Mouse (Mus musculus) hindbrain, embryonic 10.5 days (tissue): ENCODE measurements around the gene Usp17lb. TPM values are rescaled to one million over a fixed set of nuclear protein-coding genes. Genes with fewer than 3 reads are reported as not detected.
"Not testable (repeated sequence)": the region's sequence is repeated elsewhere in the genome, so short reads cannot be mapped to it uniquely, and the experiment has no call there.

ENCODE experiments used
- DNase-seq: peaks from one replicate; pipeline ENCODE4 v3.0.0-alpha.2; 2017; ENCODE audit warnings: low spot score
- H3K27ac ChIP-seq: fragments of 300-500 bp; sonication (generic); 2 replicates; pipeline ENCODE4 v1.5.1; 2016; ENCODE audit warnings: mild to moderate bottlenecking, moderate library complexity
- H3K27me3 ChIP-seq: fragments of 300-500 bp; sonication (generic); 2 replicates; pipeline ENCODE4 v1.6.1; 2016; ENCODE audit warnings: mild to moderate bottlenecking; ENCODE audit not compliant: poor library complexity, insufficient read depth, severe bottlenecking
- H3K36me3 ChIP-seq: fragments of 300-500 bp; sonication (generic); 2 replicates; pipeline ENCODE4 v1.6.1; 2016; ENCODE audit warnings: mild to moderate bottlenecking, moderate library complexity
- H3K4me1 ChIP-seq: fragments of 300-500 bp; sonication (generic); replicated peaks from 2 replicates; pipeline ENCODE4 v1.6.1; 2016; ENCODE audit warnings: mild to moderate bottlenecking
- H3K4me3 ChIP-seq: fragments of 300-500 bp; sonication (generic); 2 replicates; pipeline ENCODE4 v1.5.1; 2016; ENCODE audit warnings: mild to moderate bottlenecking, moderate library complexity
- H3K9me3 ChIP-seq: fragments of 300-500 bp; sonication (generic); 2 replicates; pipeline ENCODE4 v1.6.1; 2016; ENCODE audit warnings: mild to moderate bottlenecking, moderate library complexity
- WGBS: fragments of 180-500 bp; shearing (Covaris S2); methylation state at CpG from one replicate; pipeline ENCODE4 v1.1.7; 2016; 5-methylcytosine and 5-hydroxymethylcytosine counted together
- polyA plus RNA-seq: library from polyadenylated mRNA; unstranded; fragments of >200 nt; fragmentation: Nextera tagmentation; extraction: Ambion mirVana; gene quantifications from 2 replicates; pipeline ENCODE4 v1.2.1, GENCODE M21; 2016

The Usp17lb gene
- polyA plus RNA-seq: not detected in 2 replicates

DNA sequence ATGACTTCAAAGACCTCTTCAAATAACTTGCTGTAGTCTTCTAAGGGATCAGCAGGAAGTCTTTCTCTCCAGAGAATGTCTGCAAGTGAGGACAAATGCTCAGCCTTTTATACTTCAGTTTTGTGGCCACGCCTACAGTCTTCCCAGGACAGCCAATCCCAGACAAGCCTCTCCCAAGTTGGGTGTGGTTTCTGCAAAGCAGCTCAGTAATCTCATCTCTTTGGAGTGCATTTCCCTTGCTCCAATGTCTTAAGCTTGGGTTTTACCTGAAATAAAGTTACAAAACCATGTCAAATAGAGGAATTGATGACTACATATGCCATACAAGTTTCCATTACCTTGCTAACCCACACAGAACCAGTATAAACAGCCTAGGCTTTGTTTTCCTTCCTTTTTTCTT is at the start of gene Usp17lb:
TSS of gene Usp17lb (minus strand) at position 101 of the 400 bp plus-strand sequence.
- WGBS: 76% methylated on average over 1 of the region's 1 CpGs
- Histone ChIP-seq H3K9me3 (no peaks in the 10 kb centered on the region), H3K4me1 (no peaks in the 10 kb centered on the region), H3K27ac (no peak within 1 kb of the TSS), H3K4me3 (no peak within 1 kb of the TSS), H3K36me3 (no peaks in the 10 kb centered on the region), H3K27me3 (no peaks in the 10 kb centered on the region)
- DNase-seq: no peak

DNA sequence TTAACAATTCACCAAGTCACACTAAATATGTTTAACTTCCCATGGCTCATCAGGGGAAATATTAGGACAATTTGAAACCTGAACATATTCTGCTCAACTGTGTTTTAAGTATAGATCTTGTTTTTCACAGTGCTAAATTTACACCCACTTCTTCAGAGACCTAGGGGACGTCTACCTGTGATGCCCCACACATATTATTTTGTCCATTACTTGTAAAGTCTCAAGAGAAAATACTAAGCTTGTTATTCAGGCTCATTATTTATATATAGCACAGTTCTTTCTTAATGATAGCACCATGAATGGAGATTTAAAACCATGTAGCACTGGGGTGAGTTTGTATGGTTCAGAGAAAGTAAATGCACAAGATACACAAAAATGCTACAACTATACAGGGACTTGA is 35.3 kb upstream of the Usp17lb start, which contains the start of gene Olfr665:
TSS of gene Olfr665 (plus strand) at position 301 of the 400 bp plus-strand sequence.
- DNase-seq: no peak
- Histone ChIP-seq H3K4me3 (no peak within 1 kb of the TSS), H3K9me3 (no peaks in the 10 kb centered on the region), H3K4me1 (no peaks in the 10 kb centered on the region), H3K36me3 (no peaks in the 10 kb centered on the region), H3K27ac (no peak within 1 kb of the TSS), H3K27me3 (no peaks in the 10 kb centered on the region)
- WGBS: 70% methylated on average over 1 of the region's 1 CpGs

- H3K27me3 ChIP-seq: no peaks in the 10 kb centered on the region
- WGBS: 87% methylated on average over 3 of the region's 3 CpGs
- no peak for DNase-seq
- H3K36me3 ChIP-seq: no peaks in the 10 kb centered on the region
- H3K4me3 ChIP-seq: no peak overlapping the region
- no peak overlapping the region for H3K27ac ChIP-seq
- H3K4me1 ChIP-seq: no peaks in the 10 kb centered on the region
- H3K9me3 ChIP-seq: 0 out of 2 replicates have a peak, but pooled peaks cover 2% of the 10 kb centered on the region
These were observed 19.0 kb upstream of the Usp17lb start for GRCm38 (mm10) chr7:104861381-104861780.

GRCm38 (mm10) chr7:104857683-104858082 is 15.3 kb upstream of the Usp17lb start:
- 76% methylated on average over 1 of the region's 1 CpGs for WGBS
- no peak overlapping the region for H3K4me3 ChIP-seq
- H3K36me3 ChIP-seq: no peaks in the 10 kb centered on the region
- 0 out of 2 replicates have a peak, but pooled peaks cover 2% of the 10 kb centered on the region for H3K9me3 ChIP-seq
- no peaks in the 10 kb centered on the region for H3K4me1 ChIP-seq
- no peak for DNase-seq
- H3K27me3 ChIP-seq: no peaks in the 10 kb centered on the region
- H3K27ac ChIP-seq: no peak overlapping the region

DNA sequence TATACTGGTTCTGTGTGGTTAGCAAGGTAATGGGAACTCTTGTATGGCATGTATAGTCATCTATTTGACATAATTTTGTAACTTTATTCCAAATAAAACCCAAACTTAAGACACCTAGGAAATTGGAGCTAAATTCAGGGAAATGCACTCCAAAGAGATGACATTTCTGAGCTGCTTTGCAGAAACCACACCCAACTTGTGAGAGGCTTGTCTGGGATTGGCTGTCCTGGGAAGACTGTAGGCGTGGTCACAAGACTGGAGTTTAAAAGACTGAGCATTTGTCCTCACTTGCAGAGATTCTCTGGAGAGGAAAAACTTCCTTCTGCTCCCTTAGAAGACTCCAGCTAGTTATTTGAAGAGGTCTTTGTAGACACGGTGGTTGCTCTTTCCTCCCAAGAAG is 14.3 kb upstream of the Usp17lb start, which contains the start of gene Usp17la:
TSS of gene Usp17la (plus strand) at position 301 of the 400 bp plus-strand sequence.
- H3K27ac ChIP-seq, H3K27me3 ChIP-seq, H3K4me3 ChIP-seq, H3K36me3 ChIP-seq, H3K4me1 ChIP-seq, H3K9me3 ChIP-seq, DNase-seq: not testable (repeated sequence)
- WGBS: 75% methylated on average over 2 of the region's 2 CpGs

DNA sequence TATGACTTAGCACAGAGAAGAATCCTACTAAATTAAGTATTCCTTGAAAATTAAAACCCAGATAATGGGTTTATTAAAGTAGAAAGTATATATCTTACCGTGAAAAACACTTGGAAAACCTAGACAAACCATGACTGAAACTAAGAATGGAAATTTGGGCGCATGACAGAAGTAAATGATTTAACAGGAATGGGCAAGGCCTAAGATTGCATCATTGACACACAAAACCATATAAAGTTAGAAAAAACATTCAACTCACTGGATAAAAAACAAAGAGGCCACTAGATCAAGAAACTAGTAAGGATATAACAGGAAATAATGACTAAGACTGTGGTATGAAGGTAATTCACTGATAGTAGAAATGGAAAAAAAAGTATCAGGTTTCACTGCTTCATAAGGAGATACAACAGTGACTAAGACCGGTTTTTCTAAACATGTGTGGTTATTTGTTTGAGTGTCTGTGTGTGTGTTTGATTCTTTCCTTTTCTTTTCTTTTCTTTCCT is 12.9 kb upstream of the Usp17lb start:
- Histone ChIP-seq H3K27ac (no peak overlapping the region), H3K4me1 (no peaks in the 10 kb centered on the region), H3K9me3 (no peaks in the 10 kb centered on the region), H3K4me3 (no peak overlapping the region), H3K36me3 (no peaks in the 10 kb centered on the region), H3K27me3 (no peaks in the 10 kb centered on the region)
- 85% methylated on average over 3 of the region's 3 CpGs for WGBS
- DNase-seq: no peak

DNA sequence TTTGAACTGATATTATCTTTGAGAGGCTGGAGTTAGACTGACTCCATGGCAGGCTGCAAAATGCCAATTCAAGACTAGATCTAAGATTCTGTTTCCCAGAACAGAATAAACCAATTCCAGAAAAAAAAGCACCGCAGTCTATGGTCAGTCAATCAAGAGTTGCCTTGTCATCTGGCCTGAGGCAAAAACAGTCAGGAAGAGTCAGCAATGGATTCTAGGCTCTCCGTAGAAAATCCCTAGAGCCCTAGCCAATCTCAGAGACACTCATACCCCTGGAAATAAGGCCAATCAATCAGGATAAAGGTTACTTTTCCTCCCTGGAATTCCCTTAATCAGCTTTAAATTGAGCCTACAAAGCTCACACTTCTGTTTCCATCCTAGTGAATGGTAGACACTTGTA is 9.1 kb upstream of the Usp17lb start:
- not testable (repeated sequence) for H3K9me3 ChIP-seq, H3K4me1 ChIP-seq, H3K27ac ChIP-seq, H3K4me3 ChIP-seq, H3K27me3 ChIP-seq, DNase-seq, H3K36me3 ChIP-seq
- WGBS: 80% methylated on average over 2 of the region's 2 CpGs

- no peaks in the 10 kb centered on the region for H3K9me3 ChIP-seq
- no peak overlapping the region for H3K4me3 ChIP-seq
- no peaks in the 10 kb centered on the region for H3K36me3 ChIP-seq
- DNase-seq: no peak
- H3K4me1 ChIP-seq: no peaks in the 10 kb centered on the region
- H3K27ac ChIP-seq: no peak overlapping the region
- H3K27me3 ChIP-seq: no peaks in the 10 kb centered on the region
- WGBS: 77% methylated on average over 1 of the region's 1 CpGs
These were observed 1.4 kb upstream of the Usp17lb start for GRCm38 (mm10) chr7:104843731-104844287.

- not testable (repeated sequence) for H3K27ac ChIP-seq, H3K4me3 ChIP-seq, H3K27me3 ChIP-seq, H3K36me3 ChIP-seq, H3K9me3 ChIP-seq, H3K4me1 ChIP-seq, DNase-seq
- WGBS: 84% methylated on average over 8 of the region's 8 CpGs
These were observed 32.1 kb downstream of the Usp17lb start for GRCm38 (mm10) chr7:104810335-104810734.

- no peak for DNase-seq
- H3K4me3 ChIP-seq: no peak overlapping the region
- 65% methylated on average over 1 of the region's 1 CpGs for WGBS
- H3K4me1 ChIP-seq: no peaks in the 10 kb centered on the region
- H3K27me3 ChIP-seq: no peaks in the 10 kb centered on the region
- no peaks in the 10 kb centered on the region for H3K9me3 ChIP-seq
- no peak overlapping the region for H3K27ac ChIP-seq
- no peaks in the 10 kb centered on the region for H3K36me3 ChIP-seq
These were observed 51.6 kb downstream of the Usp17lb start for GRCm38 (mm10) chr7:104790796-104791195.

Other genes with a start within 250 kb of the Usp17lb start
- not detected in 2 replicates for gene Olfr655, start 240.8 kb downstream of the Usp17lb start, polyA plus RNA-seq
- not detected in 2 replicates for gene Olfr656, start 228.6 kb downstream of the Usp17lb start, polyA plus RNA-seq
- not detected in 2 replicates for gene Olfr657, start 217.8 kb downstream of the Usp17lb start, polyA plus RNA-seq
- 0.08 TPM in 1 of 2 replicates, not detected in the other for gene Olfr658, start 195.3 kb downstream of the Usp17lb start, polyA plus RNA-seq
- not detected in 2 replicates for gene Olfr659, start 175.8 kb downstream of the Usp17lb start, polyA plus RNA-seq
- gene Olfr661, start 156.1 kb downstream of the Usp17lb start, polyA plus RNA-seq: not detected in 2 replicates
- gene Usp17le, start 65.1 kb downstream of the Usp17lb start, polyA plus RNA-seq: not detected in 2 replicates
- not detected in 2 replicates for gene Usp17la, start 14.4 kb upstream of the Usp17lb start, polyA plus RNA-seq
- not detected in 2 replicates for gene Olfr665, start 35.4 kb upstream of the Usp17lb start, polyA plus RNA-seq
- not detected in 2 replicates for gene Olfr666, start 53.3 kb upstream of the Usp17lb start, polyA plus RNA-seq
- not detected in 2 replicates for gene Olfr667, start 78.9 kb upstream of the Usp17lb start, polyA plus RNA-seq
- gene Olfr668, start 85.5 kb upstream of the Usp17lb start, polyA plus RNA-seq: not detected in 2 replicates
- not detected in 2 replicates for gene Olfr669, start 91.6 kb upstream of the Usp17lb start, polyA plus RNA-seq
- not detected in 2 replicates for gene Olfr670, start 120.0 kb upstream of the Usp17lb start, polyA plus RNA-seq
- gene Olfr671, start 136.5 kb upstream of the Usp17lb start, polyA plus RNA-seq: not detected in 2 replicates
- gene Olfr672, start 159.4 kb upstream of the Usp17lb start, polyA plus RNA-seq: not detected in 2 replicates
- gene Olfr675, start 185.9 kb upstream of the Usp17lb start, polyA plus RNA-seq: not detected in 2 replicates
- not detected in 2 replicates for gene Olfr676, start 190.1 kb upstream of the Usp17lb start, polyA plus RNA-seq
- gene Olfr677, start 208.8 kb upstream of the Usp17lb start, polyA plus RNA-seq: not detected in 2 replicates
- not detected in 2 replicates for gene Olfr678, start 221.9 kb upstream of the Usp17lb start, polyA plus RNA-seq
- not detected in 2 replicates for gene Olfr679, start 238.6 kb upstream of the Usp17lb start, polyA plus RNA-seq